Mouse (Mus musculus) neural tube, embryonic 14.5 days (tissue): ENCODE results near the gene Gk5. TPM values are rescaled to one million over a fixed set of nuclear protein-coding genes. Genes with fewer than 3 reads are reported as not detected.

Experiments
- ATAC-seq: fragments of 200-750 bp; cut with Nextera tagmentation; 2 replicates; pipeline ENCODE4 v1.8.0; 2017; ENCODE audit warnings: low read depth, mild to moderate bottlenecking, moderate TSS enrichment, moderate library complexity
- H3K27ac ChIP-seq: fragments of 300-500 bp; sonication (generic); 2 replicates; pipeline ENCODE4 v1.5.1; 2014; ENCODE audit warnings: low read depth, mild to moderate bottlenecking, control low read depth, low read length, moderate library complexity, mixed read lengths
- H3K27me3 ChIP-seq: fragments of 300-500 bp; sonication (generic); 2 replicates; pipeline ENCODE4 v1.6.1; 2014; ENCODE audit warnings: low read length; ENCODE audit not compliant: control insufficient read depth, insufficient read depth
- H3K36me3 ChIP-seq: fragments of 300-500 bp; sonication (generic); 2 replicates; pipeline ENCODE4 v1.6.1; 2014; ENCODE audit warnings: low read length, mixed read lengths; ENCODE audit not compliant: control insufficient read depth, insufficient read depth
- H3K4me1 ChIP-seq: fragments of 300-500 bp; sonication (generic); 2 replicates; pipeline ENCODE4 v1.6.1; 2014; ENCODE audit warnings: low read length; ENCODE audit not compliant: control insufficient read depth, insufficient read depth
- H3K4me2 ChIP-seq: fragments of 300-500 bp; sonication (generic); 2 replicates; pipeline ENCODE4 v1.6.1; 2014; ENCODE audit warnings: mild to moderate bottlenecking, low read depth, low read length, control low read depth
- H3K4me3 ChIP-seq: fragments of 300-500 bp; sonication (generic); 2 replicates; pipeline ENCODE4 v1.5.1; 2014; ENCODE audit warnings: low read depth, low read length, control low read depth, mixed read lengths
- H3K9ac ChIP-seq: fragments of 300-500 bp; sonication (generic); replicated peaks from 2 replicates; pipeline ENCODE4 v1.6.1; 2014; ENCODE audit warnings: low read depth, mild to moderate bottlenecking, control low read depth, low read length, mixed read lengths
- H3K9me3 ChIP-seq: fragments of 300-500 bp; sonication (generic); 2 replicates; pipeline ENCODE4 v1.6.1; 2016; ENCODE audit warnings: low read length; ENCODE audit not compliant: control insufficient read depth
- WGBS: fragments of 180-500 bp; shearing (Covaris S2); extraction: QIAGEN DNeasy Blood & Tissue Kit; methylation state at CpG from one replicate; pipeline ENCODE4 v1.1.7; 2014; 5-methylcytosine and 5-hydroxymethylcytosine counted together
- polyA plus RNA-seq: library from polyadenylated mRNA; unstranded; fragments of >200 nt; fragmentation: Nextera tagmentation; extraction: Ambion mirVana; gene quantifications from 2 replicates; pipeline ENCODE4 v1.2.1, GENCODE M21; 2014

Gk5 gene
- polyA plus RNA-seq, 1 experiment from 2014 or later, result 4.0 TPM

DNA sequence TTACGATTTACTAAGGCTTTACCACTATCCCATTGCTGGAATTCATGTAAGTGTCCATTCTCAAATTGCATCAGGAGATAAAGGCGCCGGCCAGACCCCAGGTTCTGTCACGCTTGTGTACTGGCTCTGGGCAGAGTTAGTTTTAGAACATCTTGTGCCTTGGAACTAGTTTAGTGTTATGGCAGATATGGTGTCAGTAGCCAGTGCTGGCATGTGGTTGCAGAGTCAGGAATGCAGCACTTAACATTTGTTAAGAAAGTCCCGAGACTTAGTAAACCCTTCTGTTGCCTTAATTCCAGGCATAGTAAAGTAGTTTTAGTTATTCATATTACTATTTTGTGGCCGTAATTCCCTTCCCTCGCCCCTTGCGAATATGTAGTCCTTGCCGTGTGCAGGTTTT, 78.6 kb downstream of the Gk5 start:
- Histone ChIP-seq H3K4me3 (no peak overlapping the region), H3K9me3 (no peaks in the 10 kb centered on the region), H3K36me3 (no peaks in the 10 kb centered on the region), H3K9ac (no peak overlapping the region), H3K4me2 (no peak overlapping the region; the same call in 1 of the 2 replicates), H3K27me3 (no peaks in the 10 kb centered on the region), H3K27ac (no peak overlapping the region), H3K4me1 (peaks cover 7% of the 10 kb centered on the region; the same call in 1 of the 2 replicates)
- WGBS, result 64% methylated on average over 9 of the region's 9 CpGs
- no peak for ATAC-seq

DNA sequence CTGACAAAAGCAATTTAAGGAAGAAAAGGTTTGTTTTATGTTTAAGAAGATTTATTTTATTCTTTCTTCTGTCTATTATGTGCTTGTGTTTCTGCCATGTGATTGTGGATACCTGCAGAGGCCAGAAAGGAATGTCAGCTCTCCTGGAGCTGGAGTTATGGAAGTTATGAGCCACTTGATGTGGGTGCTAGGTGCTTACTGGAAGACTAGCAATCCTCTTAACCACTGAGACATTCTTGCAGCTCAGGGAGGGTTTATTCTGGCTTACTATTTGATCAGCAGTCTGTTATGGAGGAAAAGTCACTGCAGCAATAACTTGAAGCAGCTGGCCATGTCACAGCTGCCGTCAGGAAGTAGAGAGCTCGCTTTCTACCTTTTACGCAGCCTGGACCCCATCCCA, 84.5 kb downstream of the Gk5 start:
- H3K4me2 ChIP-seq, result no peak overlapping the region
- WGBS, result 99% methylated on average over 3 of the region's 3 CpGs
- H3K9ac ChIP-seq, result no peak overlapping the region
- H3K36me3 ChIP-seq, result no peaks in the 10 kb centered on the region
- no peak overlapping the region for H3K4me3 ChIP-seq
- no peaks in the 10 kb centered on the region for H3K9me3 ChIP-seq
- H3K27me3 ChIP-seq, result no peaks in the 10 kb centered on the region
- H3K4me1 ChIP-seq, result no peaks in the 10 kb centered on the region
- no peak for ATAC-seq
- H3K27ac ChIP-seq, result no peak overlapping the region

DNA sequence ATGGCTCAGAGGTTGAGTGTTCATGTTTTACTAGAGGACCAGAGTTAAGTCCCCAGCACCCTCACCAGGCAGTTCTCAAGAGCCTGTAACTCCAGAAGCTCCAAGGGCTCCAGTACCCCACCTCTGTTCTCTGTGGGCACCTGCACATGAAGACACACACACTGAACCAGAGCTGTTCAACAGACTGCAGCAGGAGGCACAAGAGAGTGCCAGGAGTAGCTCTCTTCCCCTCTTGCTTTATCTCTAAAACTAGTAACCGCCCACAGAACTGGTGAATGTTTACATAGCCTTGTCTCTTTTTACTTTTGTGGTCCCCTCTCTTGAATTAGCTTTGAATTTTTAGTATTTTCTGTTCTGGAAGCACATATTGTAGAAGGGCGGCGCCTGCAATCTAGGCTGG, 88.3 kb downstream of the Gk5 start:
- Histone ChIP-seq H3K27ac (no peak overlapping the region), H3K9ac (no peak overlapping the region), H3K4me1 (no peaks in the 10 kb centered on the region), H3K4me3 (no peak overlapping the region), H3K9me3 (no peaks in the 10 kb centered on the region), H3K36me3 (no peaks in the 10 kb centered on the region), H3K27me3 (no peaks in the 10 kb centered on the region), H3K4me2 (no peak overlapping the region)
- no peak for ATAC-seq
- 99% methylated on average over 3 of the region's 3 CpGs for WGBS

DNA sequence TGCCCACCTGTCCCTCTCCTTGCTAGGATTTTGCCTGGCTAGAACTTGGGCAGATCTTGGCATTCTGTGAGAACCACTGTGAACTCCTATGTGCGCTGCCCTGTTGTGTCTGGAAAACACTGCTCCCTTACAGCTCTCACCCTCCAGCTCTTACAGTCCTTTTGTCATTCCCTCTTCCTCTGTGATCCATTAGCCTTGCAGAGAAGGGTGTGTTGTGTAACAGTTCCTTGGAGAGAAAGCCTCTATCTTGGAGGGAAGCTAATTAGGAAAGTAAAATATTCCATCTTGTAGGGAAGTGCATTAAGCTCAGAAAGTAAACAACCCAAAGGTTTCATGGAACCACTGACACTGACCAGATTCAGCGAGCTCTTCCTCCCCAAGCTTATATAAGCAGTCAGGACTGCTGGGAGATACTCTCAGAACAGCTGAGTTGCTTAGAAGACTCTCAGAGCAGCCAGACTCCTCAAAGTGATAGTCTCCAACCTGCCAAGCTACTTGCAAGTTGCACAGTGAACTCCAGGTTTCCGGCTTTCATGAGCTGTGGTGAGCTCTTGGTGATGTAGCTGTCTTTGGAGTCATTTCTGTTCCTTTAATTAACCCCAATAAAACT, 94.0 kb downstream of the Gk5 start:
- Histone ChIP-seq H3K9me3 (no peaks in the 10 kb centered on the region), H3K4me2 (no peak overlapping the region), H3K4me3 (no peak overlapping the region), H3K9ac (no peak overlapping the region), H3K27me3 (no peaks in the 10 kb centered on the region), H3K27ac (no peak overlapping the region), H3K4me1 (no peaks in the 10 kb centered on the region), H3K36me3 (no peaks in the 10 kb centered on the region)
- ATAC-seq, result no peak
- 92% methylated on average over 3 of the region's 3 CpGs for WGBS

DNA sequence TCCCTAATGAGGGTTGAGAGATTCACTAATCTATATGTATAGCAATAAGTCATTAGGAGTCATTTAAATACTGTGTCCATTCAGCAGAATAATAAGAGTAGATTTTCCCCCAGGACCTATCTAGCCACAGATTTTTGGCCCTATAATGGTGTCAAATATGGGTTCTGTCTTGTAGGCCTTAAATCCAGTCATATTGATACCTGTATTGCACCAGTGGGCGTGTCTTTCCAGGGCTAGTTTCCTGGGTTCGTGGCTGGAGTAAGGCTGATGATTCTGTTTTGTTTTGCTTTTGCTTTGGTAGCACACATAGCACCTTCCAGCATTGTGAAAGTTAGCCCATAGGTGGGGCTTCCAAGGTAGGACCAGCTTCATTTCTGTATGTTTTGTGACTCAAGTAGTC, 95.0 kb downstream of the Gk5 start:
- Histone ChIP-seq H3K4me3 (no peak overlapping the region), H3K9ac (no peak overlapping the region), H3K27me3 (no peaks in the 10 kb centered on the region), H3K4me1 (no peaks in the 10 kb centered on the region), H3K27ac (no peak overlapping the region), H3K36me3 (no peaks in the 10 kb centered on the region), H3K4me2 (no peak overlapping the region), H3K9me3 (no peaks in the 10 kb centered on the region)
- WGBS, result 92% methylated on average over 2 of the region's 2 CpGs
- ATAC-seq, result no peak

GRCm38 (mm10) chr9:96217299-96217698, 98.1 kb downstream of the Gk5 start:
- Histone ChIP-seq H3K27me3 (no peaks in the 10 kb centered on the region), H3K27ac (no peak overlapping the region), H3K9me3 (no peaks in the 10 kb centered on the region), H3K9ac (no peak overlapping the region), H3K36me3 (no peaks in the 10 kb centered on the region), H3K4me1 (no peaks in the 10 kb centered on the region), H3K4me2 (no peak overlapping the region), H3K4me3 (no peak overlapping the region)
- no peak for ATAC-seq
- WGBS, result 97% methylated on average over 1 of the region's 1 CpGs

DNA sequence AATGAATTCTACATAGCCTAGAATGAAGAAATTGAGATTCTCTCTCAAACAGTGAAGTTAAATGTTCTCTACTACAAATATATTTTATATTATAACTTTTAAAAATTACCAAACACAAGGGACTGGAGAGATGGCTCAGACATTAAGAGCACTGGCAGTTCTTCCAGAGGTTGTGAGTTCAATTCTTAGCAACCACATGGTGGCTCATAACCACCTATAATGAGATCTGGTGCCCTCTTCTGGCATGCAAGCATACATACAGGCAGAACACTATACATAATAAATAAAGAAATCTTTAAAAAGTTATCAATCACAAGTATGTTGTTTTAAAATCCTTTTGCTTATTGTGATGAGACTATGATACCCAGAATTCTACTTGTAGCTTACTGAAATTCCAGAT, 98.6 kb downstream of the Gk5 start:
- H3K4me3 ChIP-seq, result no peak overlapping the region
- H3K36me3 ChIP-seq, result no peaks in the 10 kb centered on the region
- H3K4me2 ChIP-seq, result no peak overlapping the region
- no peaks in the 10 kb centered on the region for H3K9me3 ChIP-seq
- no peaks in the 10 kb centered on the region for H3K4me1 ChIP-seq
- no peak overlapping the region for H3K9ac ChIP-seq
- H3K27ac ChIP-seq, result no peak overlapping the region
- ATAC-seq, result no peak
- no peaks in the 10 kb centered on the region for H3K27me3 ChIP-seq

- H3K9me3 ChIP-seq, result no peaks in the 10 kb centered on the region
- H3K27me3 ChIP-seq, result no peaks in the 10 kb centered on the region
- no peaks in the 10 kb centered on the region for H3K4me1 ChIP-seq
- WGBS, result 44% methylated on average over 2 of the region's 2 CpGs
- ATAC-seq, result no peak
- no peak overlapping the region for H3K4me2 ChIP-seq
- H3K9ac ChIP-seq, result no peak overlapping the region
- no peak overlapping the region for H3K4me3 ChIP-seq
- H3K36me3 ChIP-seq, result no peaks in the 10 kb centered on the region
- no peak overlapping the region for H3K27ac ChIP-seq
Observed at GRCm38 (mm10) chr9:96219114-96219669, 100.0 kb downstream of the Gk5 start.

- Histone ChIP-seq H3K9me3 (no peaks in the 10 kb centered on the region), H3K27me3 (no peaks in the 10 kb centered on the region), H3K4me3 (no peak overlapping the region), H3K4me1 (no peaks in the 10 kb centered on the region), H3K4me2 (no peak overlapping the region), H3K36me3 (no peaks in the 10 kb centered on the region), H3K27ac (no peak overlapping the region), H3K9ac (no peak overlapping the region)
- no peak for ATAC-seq
Observed at GRCm38 (mm10) chr9:96220419-96220818, 101.3 kb downstream of the Gk5 start.
